Mouse (Mus musculus): Measurements from ENCODE around the gene Nfe2l2. TPM values are rescaled to one million over a fixed set of nuclear protein-coding genes. Genes with fewer than 3 reads are reported as not detected.

The Nfe2l2 gene
- polyA plus RNA-seq, 1 experiment from 2014 or later, result 99.0 TPM

Small RNA genes within 50 kb of the gene (microRNA-seq; reads per million reads assigned to microRNA genes)
- gene Gm24574, result not detected

Other genes starting within 250 kb of the Nfe2l2 start
- 378 and 410 TPM in 2 replicates for gene Hnrnpa3, start 45.4 kb downstream of the Nfe2l2 start, polyA plus RNA-seq (2015; fragmentation: Nextera tagmentation; extraction: Ambion mirVana)
- gene Agps, start 127.5 kb upstream of the Nfe2l2 start, polyA plus RNA-seq (2015; fragmentation: Nextera tagmentation; extraction: Ambion mirVana), result 42.3 and 45.2 TPM in 2 replicates
- 15.5 and 16.9 TPM in 2 replicates for gene Ttc30b, start 233.9 kb upstream of the Nfe2l2 start, polyA plus RNA-seq (2015; fragmentation: Nextera tagmentation; extraction: Ambion mirVana)

Measured in lung, embryonic 15.5 days (tissue).